Mouse (Mus musculus) bone marrow, adult 2 months (tissue): ENCODE results near the gene Gm5148.

Experiments
- CTCF ChIP-seq: fragments of 200-500 bp; IDR thresholded peaks from 2 replicates; pipeline ENCODE4 v1.5.1; 2011; ENCODE audit warnings: low read length, control low read depth; ENCODE audit not compliant: control insufficient read depth, insufficient read depth
- POLR2A ChIP-seq: fragments of 200-500 bp; IDR thresholded peaks from 2 replicates; pipeline ENCODE4 v1.6.1; 2011; ENCODE audit warnings: low read depth, mild to moderate bottlenecking, control low read depth, low read length, borderline replicate concordance; ENCODE audit not compliant: control insufficient read depth

- no peak for TF ChIP-seq POLR2A
- no peak for TF ChIP-seq CTCF
These were observed 14.1 kb upstream of the Gm5148 start for GRCm38 (mm10) chr3:37738171-37738950.
